Comparison of ENCODE assay signal across 31 mouse cellular contexts in genomic region chr12:56055382-56055781, GRCm38 (mm10).
DNase-seq lines count a peak whose midpoint lies in the region; ATAC-seq and TF ChIP-seq lines count a peak whose summit lies in the region.
"Had no signal": no experiment of that assay in that cellular context is flagged by ENCODE, and none has a peak within 500 bp of the region (broad histone marks: within the 10 kb centered on the region; RNA-seq: fewer than 3 reads in every experiment).

No protein-coding gene starts in this region.

- no peak for ATAC-seq in hindbrain, postnatal 0 days
- no peak for ATAC-seq in hindbrain, embryonic 13.5 days (ENCODE audit: low FRiP score)
- ATAC-seq in midbrain, embryonic 11.5 days (ENCODE audit: low FRiP score) = no peak
- ATAC-seq in midbrain, embryonic 13.5 days = no peak
- ATAC-seq: forebrain, embryonic 15.5 days; inflammation-experienced regulatory T-cells, adult 6 months; Patski had no signal

- no peak overlapping the region for H3K4me2 ChIP-seq in hindbrain, postnatal 0 days (ENCODE audit: low read depth, low read length)
- no peak overlapping the region for H3K4me2 ChIP-seq in hindbrain, embryonic 13.5 days
- no peak overlapping the region for H3K4me2 ChIP-seq in midbrain, embryonic 11.5 days
- no peak overlapping the region for H3K4me2 ChIP-seq in midbrain, embryonic 13.5 days (replicated peaks)
- H3K4me2 ChIP-seq: embryonic facial prominence, embryonic 15.5 days; forebrain, embryonic 15.5 days; heart, embryonic 12.5 days; hindbrain, embryonic 14.5 days; limb, embryonic 13.5 days; liver, embryonic 11.5 days; neural tube, embryonic 15.5 days had no signal

- no peaks in the 10 kb centered on the region for H3K27me3 ChIP-seq in hindbrain, postnatal 0 days (ENCODE audit: insufficient read depth, low read length)
- peaks cover 18% of the 10 kb centered on the region for H3K27me3 ChIP-seq in hindbrain, embryonic 13.5 days
- no peaks in the 10 kb centered on the region for H3K27me3 ChIP-seq in midbrain, embryonic 11.5 days (ENCODE audit: control insufficient read depth, insufficient read depth, low read length)
- H3K27me3 ChIP-seq in midbrain, embryonic 13.5 days = peaks cover 4% of the 10 kb centered on the region; the same call in 1 of the 2 replicates
- H3K27me3 ChIP-seq: CH12.LX; embryonic facial prominence, embryonic 15.5 days; heart, embryonic 12.5 days; neural tube, embryonic 15.5 days; Patski had no signal

- peak; percentile 5 for DNase-seq in hindbrain, postnatal 0 days (ENCODE audit: low spot score)
- peak; percentile 73 for DNase-seq in midbrain, embryonic 11.5 days (ENCODE audit: low spot score, missing footprints)
- peak; percentile 29 for DNase-seq in 416B (ENCODE audit: low read depth)
- DNase-seq in R1 (ENCODE audit: low read depth, low spot score) = peak; percentile 16
- DNase-seq in gastrocnemius, postnatal 10 days = no peak
- DNase-seq: adrenal gland, postnatal 25 days; cerebellum, adult 18-20 months; cerebellum, postnatal 10 days; gastrocnemius, adult 2 months; heart, adult 2 months; heart, postnatal 4 days; kidney, adult 2 months; lung, postnatal 10 days; right cerebral cortex, adult 18-20 months; spleen, adult 18-20 months; thymus, adult 18-20 months; thymus, postnatal 25 days had no signal

- H3K9me3 ChIP-seq in hindbrain, postnatal 0 days (ENCODE audit: low read length) = no peaks in the 10 kb centered on the region
- H3K9me3 ChIP-seq in hindbrain, embryonic 13.5 days = 0 out of 2 replicates have a peak, but pooled peaks cover 2% of the 10 kb centered on the region
- H3K9me3 ChIP-seq in midbrain, embryonic 11.5 days (ENCODE audit: control insufficient read depth, low read length) = no peaks in the 10 kb centered on the region
- no peaks in the 10 kb centered on the region; the same call in 1 of the 2 replicates for H3K9me3 ChIP-seq in midbrain, embryonic 13.5 days
- H3K9me3 ChIP-seq: embryonic facial prominence, embryonic 15.5 days; forebrain, embryonic 15.5 days; G1E; limb, embryonic 13.5 days; neural tube, embryonic 15.5 days had no signal

- H3K4me3 ChIP-seq in hindbrain, postnatal 0 days (ENCODE audit: low read length) = no peak overlapping the region
- no peak overlapping the region for H3K4me3 ChIP-seq in hindbrain, embryonic 13.5 days
- no peak overlapping the region for H3K4me3 ChIP-seq in midbrain, embryonic 11.5 days (ENCODE audit: low read depth, low read length)
- H3K4me3 ChIP-seq in midbrain, embryonic 13.5 days (replicated peaks) = no peak overlapping the region
- H3K4me3 ChIP-seq: embryonic facial prominence, embryonic 15.5 days; forebrain, embryonic 15.5 days; gastrocnemius, adult 2 months; heart, adult 2 months; heart, embryonic 12.5 days; limb, embryonic 13.5 days; neural tube, embryonic 15.5 days had no signal

- no peak overlapping the region for H3K27ac ChIP-seq in hindbrain, postnatal 0 days
- H3K27ac ChIP-seq in hindbrain, embryonic 13.5 days = no peak overlapping the region
- H3K27ac ChIP-seq in midbrain, embryonic 11.5 days (ENCODE audit: low read depth, low read length) = no peak overlapping the region
- H3K27ac ChIP-seq in midbrain, embryonic 13.5 days = no peak overlapping the region
- H3K27ac ChIP-seq: embryonic facial prominence, embryonic 15.5 days; forebrain, embryonic 15.5 days; gastrocnemius, adult 2 months; heart, adult 2 months; hindbrain, embryonic 14.5 days; kidney, postnatal 0 days; limb, embryonic 13.5 days; neural tube, embryonic 15.5 days had no signal

- H3K4me1 ChIP-seq in hindbrain, postnatal 0 days (ENCODE audit: insufficient read depth, low read length) = no peaks in the 10 kb centered on the region
- no peaks in the 10 kb centered on the region for H3K4me1 ChIP-seq in hindbrain, embryonic 13.5 days (replicated peaks)
- no peaks in the 10 kb centered on the region for H3K4me1 ChIP-seq in midbrain, embryonic 11.5 days (ENCODE audit: control insufficient read depth, insufficient read depth, low read length)
- H3K4me1 ChIP-seq in midbrain, embryonic 13.5 days (replicated peaks) = no peaks in the 10 kb centered on the region
- H3K4me1 ChIP-seq: embryonic facial prominence, embryonic 15.5 days; forebrain, embryonic 15.5 days; heart, embryonic 12.5 days; limb, embryonic 13.5 days; neural tube, embryonic 15.5 days had no signal

- peak; percentile 31 for TF ChIP-seq CTCF in hindbrain, postnatal 0 days (IDR thresholded peaks at IDR 0.05; ENCODE audit: low read depth)

- H3K9ac ChIP-seq in hindbrain, postnatal 0 days (replicated peaks; ENCODE audit: low read length) = no peak overlapping the region
- H3K9ac ChIP-seq in hindbrain, embryonic 13.5 days = no peak overlapping the region
- H3K9ac ChIP-seq in midbrain, embryonic 11.5 days (ENCODE audit: low read length) = no peak overlapping the region
- H3K9ac ChIP-seq in midbrain, embryonic 13.5 days (replicated peaks) = no peak overlapping the region
- H3K9ac ChIP-seq: embryonic facial prominence, embryonic 15.5 days; forebrain, embryonic 15.5 days; heart, embryonic 12.5 days; hindbrain, embryonic 14.5 days; limb, embryonic 13.5 days; neural tube, embryonic 15.5 days had no signal

- H3K36me3 ChIP-seq in hindbrain, postnatal 0 days (ENCODE audit: insufficient read depth, low read length) = no peaks in the 10 kb centered on the region
- no peaks in the 10 kb centered on the region for H3K36me3 ChIP-seq in hindbrain, embryonic 13.5 days
- H3K36me3 ChIP-seq in midbrain, embryonic 11.5 days (ENCODE audit: control insufficient read depth, insufficient read depth, low read length) = no peaks in the 10 kb centered on the region
- H3K36me3 ChIP-seq in midbrain, embryonic 13.5 days = no peaks in the 10 kb centered on the region
- H3K36me3 ChIP-seq: embryonic facial prominence, embryonic 15.5 days; forebrain, embryonic 15.5 days; G1E; heart, embryonic 12.5 days; limb, embryonic 13.5 days; neural tube, embryonic 15.5 days had no signal

- WGBS in hindbrain, postnatal 0 days = 78% methylated on average over 6 of the region's 6 CpGs
- WGBS in hindbrain, embryonic 13.5 days = 87% methylated on average over 6 of the region's 6 CpGs
- 85% methylated on average over 6 of the region's 6 CpGs for WGBS in midbrain, embryonic 11.5 days
- 83% methylated on average over 6 of the region's 6 CpGs for WGBS in midbrain, embryonic 13.5 days
